Mouse (Mus musculus) megakaryocyte, embryonic 14.5 days (primary cell): ENCODE measurements around the gene Slc44a3. TPM values are rescaled to one million over a fixed set of nuclear protein-coding genes. Genes with fewer than 3 reads are reported as not detected.

Source experiments
- H3K27me3 ChIP-seq: replicated peaks from 2 replicates; pipeline ENCODE3; 2012; ENCODE audit warnings: inconsistent platforms
- H3K36me3 ChIP-seq: replicated peaks from 2 replicates; pipeline ENCODE3; 2012; ENCODE audit warnings: low read length, inconsistent platforms, mixed read lengths
- H3K4me1 ChIP-seq: 2 replicates; pipeline ENCODE4 v1.6.1; 2012; ENCODE audit warnings: inconsistent platforms
- H3K4me3 ChIP-seq: replicated peaks from 2 replicates; pipeline ENCODE3; 2012; ENCODE audit warnings: moderate library complexity, mild to moderate bottlenecking, inconsistent platforms
- H3K9me3 ChIP-seq: 2 replicates; pipeline ENCODE4 v1.6.1; 2012; ENCODE audit warnings: inconsistent platforms
- FLI1 ChIP-seq: IDR thresholded peaks from 2 replicates; pipeline ENCODE4 v1.6.1; 2012; ENCODE audit warnings: low read length, inconsistent platforms, mixed read lengths
- GATA1 ChIP-seq: IDR thresholded peaks from 3 replicates; pipeline ENCODE4 v1.6.1; 2012; ENCODE audit warnings: mixed read lengths, low read length, inconsistent platforms, borderline replicate concordance
- polyA plus RNA-seq: library from polyadenylated mRNA; stranded (reverse); fragments of >175 nt; gene quantifications from 2 replicates; pipeline ENCODE4 v1.2.3, GENCODE M21; 2012; ENCODE audit warnings: low replicate concordance; ENCODE audit not compliant: insufficient read depth

Slc44a3 gene
- polyA plus RNA-seq, 1 experiment = not detected

- TF ChIP-seq GATA1 (no peak), FLI1 (no peak)
- peaks cover 28% of the 10 kb centered on the region for H3K4me1 ChIP-seq
- H3K4me3 ChIP-seq = no peak overlapping the region
- peaks cover 6% of the 10 kb centered on the region for H3K27me3 ChIP-seq
- no peaks in the 10 kb centered on the region for H3K36me3 ChIP-seq
- no peaks in the 10 kb centered on the region for H3K9me3 ChIP-seq
Observed at GRCm38 (mm10) chr3:121433359-121433758, 98.8 kb downstream of the Slc44a3 start.

- Histone ChIP-seq H3K4me3 (no peak overlapping the region), H3K36me3 (no peaks in the 10 kb centered on the region), H3K9me3 (no peaks in the 10 kb centered on the region), H3K27me3 (peaks cover 28% of the 10 kb centered on the region), H3K4me1 (peaks cover 36% of the 10 kb centered on the region)
- no peak for TF ChIP-seq FLI1
Observed at GRCm38 (mm10) chr3:121430289-121430936, 101.8 kb downstream of the Slc44a3 start.

- Histone ChIP-seq H3K4me3 (no peak overlapping the region), H3K27me3 (peaks cover 38% of the 10 kb centered on the region), H3K36me3 (no peaks in the 10 kb centered on the region), H3K9me3 (no peaks in the 10 kb centered on the region), H3K4me1 (peaks cover 32% of the 10 kb centered on the region)
- no peak for TF ChIP-seq FLI1
- TF ChIP-seq GATA1 = no peak
Observed at GRCm38 (mm10) chr3:121429469-121429868, 102.7 kb downstream of the Slc44a3 start.

- TF ChIP-seq GATA1 (no peak), FLI1 (no peak)
- Histone ChIP-seq H3K4me1 (peaks cover 26% of the 10 kb centered on the region), H3K9me3 (no peaks in the 10 kb centered on the region), H3K27me3 (peaks cover 43% of the 10 kb centered on the region), H3K36me3 (no peaks in the 10 kb centered on the region), H3K4me3 (no peak overlapping the region)
Observed at GRCm38 (mm10) chr3:121428696-121429259, 103.4 kb downstream of the Slc44a3 start.

- Histone ChIP-seq H3K4me1 (peaks cover 25% of the 10 kb centered on the region), H3K4me3 (no peak overlapping the region), H3K9me3 (no peaks in the 10 kb centered on the region), H3K27me3 (peaks cover 45% of the 10 kb centered on the region), H3K36me3 (no peaks in the 10 kb centered on the region)
- no peak for TF ChIP-seq FLI1
- TF ChIP-seq GATA1 = no peak
Observed at GRCm38 (mm10) chr3:121428230-121428629, 104.0 kb downstream of the Slc44a3 start.

DNA sequence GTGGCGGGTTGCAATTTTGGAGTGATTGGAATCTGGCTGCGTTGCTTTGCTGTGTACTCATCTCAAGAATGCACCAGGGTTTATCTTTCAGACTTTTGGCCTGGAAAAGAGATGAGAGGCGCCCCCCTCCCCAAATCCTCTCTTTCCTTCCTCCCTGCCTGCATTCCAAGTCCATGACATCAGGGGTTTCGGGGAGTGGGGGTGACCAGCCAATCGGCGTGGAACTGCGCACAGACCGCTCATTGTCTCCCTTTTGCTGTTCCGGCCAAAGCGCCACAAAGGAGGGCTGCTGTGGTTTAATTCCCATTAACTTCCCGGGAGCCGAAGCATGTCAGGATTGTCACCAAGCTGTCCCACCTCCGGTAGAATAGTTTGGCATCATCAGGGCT lies 104.7 kb downstream of the Slc44a3 start:
- peak overlapping the region; percentile 92 for H3K4me3 ChIP-seq
- TF ChIP-seq GATA1 = no peak
- TF ChIP-seq FLI1 = no peak
- H3K9me3 ChIP-seq = no peaks in the 10 kb centered on the region
- no peaks in the 10 kb centered on the region for H3K36me3 ChIP-seq
- H3K27me3 ChIP-seq = peaks cover 47% of the 10 kb centered on the region
- H3K4me1 ChIP-seq = peaks cover 25% of the 10 kb centered on the region

DNA sequence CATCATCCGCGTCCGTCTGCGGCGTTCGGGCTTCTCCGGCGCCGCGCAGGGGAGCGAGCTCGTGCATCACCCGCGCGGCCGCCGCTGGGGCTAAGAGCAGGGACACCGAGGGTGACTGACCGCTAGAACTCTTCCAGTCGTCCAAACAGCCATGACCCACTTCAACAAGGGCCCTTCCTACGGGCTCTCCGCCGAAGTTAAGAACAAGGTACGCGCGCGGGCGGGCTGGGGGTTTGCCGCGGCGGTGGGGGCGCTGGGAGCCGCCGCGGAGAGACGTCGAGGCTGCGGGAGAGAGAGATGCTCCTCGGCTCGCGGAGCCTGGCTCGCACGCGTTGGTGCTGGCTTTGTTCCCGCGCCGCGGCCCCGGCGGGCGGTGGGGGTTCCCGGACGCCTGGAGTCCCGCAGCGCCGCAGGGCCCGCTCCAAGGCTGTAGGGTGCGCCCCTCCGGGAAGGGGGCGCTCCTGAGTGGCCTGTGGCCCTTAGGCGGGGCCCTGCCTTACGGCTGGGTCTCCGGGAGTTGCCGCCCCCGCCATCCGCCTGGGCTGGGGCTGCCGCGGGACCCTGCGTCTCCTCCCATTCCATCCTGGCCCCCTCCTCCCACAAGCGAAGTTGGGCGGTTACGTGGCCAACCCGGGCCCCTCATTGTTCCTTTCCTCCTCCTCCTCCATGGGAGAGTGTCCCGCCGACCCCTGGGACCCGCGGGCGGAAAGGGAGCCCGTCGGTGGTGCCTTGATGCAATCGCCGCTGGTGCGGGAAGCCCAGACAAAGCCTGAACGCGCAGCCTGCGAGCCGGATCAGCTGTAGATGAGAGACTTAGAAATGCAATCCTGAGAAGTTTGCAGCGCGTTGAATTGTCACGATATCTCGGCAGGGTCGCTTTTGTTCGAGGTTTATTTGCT lies 105.3 kb downstream of the Slc44a3 start:
- H3K27me3 ChIP-seq = peaks cover 47% of the 10 kb centered on the region
- H3K36me3 ChIP-seq = no peaks in the 10 kb centered on the region
- H3K9me3 ChIP-seq = no peaks in the 10 kb centered on the region
- H3K4me1 ChIP-seq = peaks cover 25% of the 10 kb centered on the region
- TF ChIP-seq FLI1 (no peak), GATA1 (no peak)
- peak overlapping the region; percentile 92 for H3K4me3 ChIP-seq

DNA sequence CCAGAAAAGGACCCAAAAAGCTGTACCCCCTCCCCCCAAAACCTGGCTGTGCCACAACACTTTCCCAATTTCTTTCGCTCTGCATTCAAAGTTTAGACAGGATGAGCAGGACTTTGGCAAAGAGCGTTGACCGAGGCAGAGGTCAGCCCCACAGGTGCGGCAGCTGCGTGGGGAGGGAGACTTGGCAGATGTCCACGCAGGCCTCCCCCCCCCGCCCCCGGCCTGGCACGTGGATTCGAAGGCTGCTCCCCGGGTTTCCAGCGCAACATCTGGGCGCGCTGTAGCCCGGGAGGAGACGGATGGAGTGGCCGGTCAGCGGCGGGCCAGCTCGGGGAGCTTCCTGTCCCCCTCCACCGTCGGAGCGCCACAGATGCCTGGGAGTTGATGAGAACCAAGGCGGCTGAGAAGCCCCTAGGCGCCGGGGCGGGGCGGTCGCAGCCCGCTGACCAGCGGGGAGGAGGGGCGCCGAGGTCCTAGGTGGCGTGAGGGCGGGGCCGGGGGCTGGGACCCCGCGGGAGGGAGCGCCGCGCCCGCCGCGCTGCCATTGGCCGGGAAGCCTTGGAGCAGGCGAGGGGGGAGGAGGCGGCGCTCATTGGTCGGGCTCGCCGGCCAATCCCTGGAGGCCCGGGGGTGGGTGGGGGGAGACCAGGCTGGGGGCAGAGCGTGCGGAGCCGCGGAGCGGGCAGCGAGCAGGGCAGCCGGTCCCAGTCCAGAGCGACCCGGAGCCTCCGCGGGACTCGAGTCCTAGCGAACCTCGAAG lies 106.2 kb downstream of the Slc44a3 start, which contains the start of gene Cnn3:
Gene Cnn3, plus strand, starts transcription at position 637 of the 760 bp plus-strand sequence.
- H3K36me3 ChIP-seq = no peaks in the 10 kb centered on the region
- H3K27me3 ChIP-seq = peaks cover 47% of the 10 kb centered on the region
- TF ChIP-seq GATA1 = no peak
- no peak for TF ChIP-seq FLI1
- H3K9me3 ChIP-seq = no peaks in the 10 kb centered on the region
- H3K4me3 ChIP-seq = peak within 1 kb of the TSS; percentile 92
- H3K4me1 ChIP-seq = peaks cover 25% of the 10 kb centered on the region

DNA sequence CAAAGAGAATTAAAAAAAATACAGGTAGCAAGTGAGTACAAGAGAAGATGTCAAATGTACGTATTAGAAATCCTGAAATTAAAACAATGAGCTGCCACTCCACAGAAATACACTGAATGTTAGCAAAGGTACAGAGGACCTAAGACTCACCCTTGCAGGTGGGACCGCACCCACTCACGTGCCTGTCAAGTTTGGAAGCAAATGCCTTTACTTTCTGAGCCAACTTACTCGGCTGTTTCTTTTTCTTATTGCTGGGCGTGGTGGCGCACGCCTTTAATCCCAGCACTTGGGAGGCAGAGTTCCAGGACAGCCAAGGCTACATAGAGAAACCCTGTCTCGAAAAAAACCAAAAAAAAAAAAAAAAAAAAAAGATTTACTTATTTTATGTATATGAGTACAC lies 109.8 kb downstream of the Slc44a3 start:
- H3K36me3 ChIP-seq = no peaks in the 10 kb centered on the region
- H3K9me3 ChIP-seq = no peaks in the 10 kb centered on the region
- H3K4me3 ChIP-seq = no peak overlapping the region
- TF ChIP-seq FLI1 (no peak), GATA1 (no peak)
- H3K4me1 ChIP-seq = peaks cover 23% of the 10 kb centered on the region
- peaks cover 40% of the 10 kb centered on the region for H3K27me3 ChIP-seq
